Mouse (Mus musculus) bone marrow, adult 2 months (tissue): ENCODE data around the gene Notch1.
A peak's percentile ranks its signal among the peaks of the same experiment; 100 is the strongest.

Experiments used
- CTCF ChIP-seq: fragments of 200-500 bp; IDR thresholded peaks from 2 replicates; pipeline ENCODE4 v1.5.1; 2011; ENCODE audit warnings: low read length, control low read depth; ENCODE audit not compliant: control insufficient read depth, insufficient read depth
- POLR2A ChIP-seq: fragments of 200-500 bp; IDR thresholded peaks from 2 replicates; pipeline ENCODE4 v1.6.1; 2011; ENCODE audit warnings: low read depth, mild to moderate bottlenecking, control low read depth, low read length, borderline replicate concordance; ENCODE audit not compliant: control insufficient read depth

- TF ChIP-seq CTCF (peak; percentile 24; the same call in 1 of the 2 replicates), POLR2A (no peak)
These were observed 31.0 kb upstream of the Notch1 start for GRCm38 (mm10) chr2:26547481-26547880.
